Mouse (Mus musculus): ENCODE measurements around the gene Atp4a. TPM values are rescaled to one million over a fixed set of nuclear protein-coding genes. Genes with fewer than 3 reads are reported as not detected.

Gene Atp4a
- 0.09 and 0.40 TPM in 2 replicates for polyA plus RNA-seq (2015; fragmentation: Nextera tagmentation; extraction: Ambion mirVana)

- WGBS = 77% methylated on average over 3 of the region's 3 CpGs
- Histone ChIP-seq H3K9me3 (no peaks in the 10 kb centered on the region), H3K4me2 (replicated peaks) (no peak within 1 kb of the TSS), H3K36me3 (no peaks in the 10 kb centered on the region), H3K4me1 (peaks cover 3% of the 10 kb centered on the region; the same call in 1 of the 2 replicates), H3K4me3 (no peak within 1 kb of the TSS), H3K9ac (no peak within 1 kb of the TSS), H3K27ac (no peak within 1 kb of the TSS), H3K27me3 (peaks cover 30% of the 10 kb centered on the region)
- no peak for ATAC-seq (ENCODE audit: low FRiP score, low read depth)
Observed at GRCm38 (mm10) chr7:30711942-30712341, at the start of gene Atp4a. Gene Atp4a, plus strand, starts transcription at chr7:30712209.

- peaks cover 12% of the 10 kb centered on the region for H3K4me1 ChIP-seq
- peak within 1 kb of the TSS; percentile 84 for H3K9ac ChIP-seq
- peak; percentile 90 for ATAC-seq (ENCODE audit: low FRiP score, low read depth)
- H3K9me3 ChIP-seq = no peaks in the 10 kb centered on the region
- H3K27me3 ChIP-seq = no peaks in the 10 kb centered on the region
- under 1% methylated on average over 34 of the region's 34 CpGs for WGBS
- peaks cover 22% of the 10 kb centered on the region for H3K36me3 ChIP-seq
- peak within 1 kb of the TSS; percentile 74 for H3K4me3 ChIP-seq
- peak within 1 kb of the TSS; percentile 28; the same call in 1 of the 2 replicates for H3K27ac ChIP-seq
- peak within 1 kb of the TSS; percentile 80 for H3K4me2 ChIP-seq (replicated peaks)
Observed at GRCm38 (mm10) chr7:30664529-30665200, 47.3 kb upstream of the Atp4a start, which contains the start of gene Haus5. Gene Haus5, minus strand, starts transcription at chr7:30664994.

GRCm38 (mm10) chr7:30665321-30665720 lies 46.7 kb upstream of the Atp4a start:
- H3K9me3 ChIP-seq = no peaks in the 10 kb centered on the region
- ATAC-seq (ENCODE audit: low FRiP score, low read depth) = 0 out of 2 replicates have a peak, but pooled peaks have one; percentile 35
- 8% methylated on average over 11 of the region's 11 CpGs for WGBS
- peak overlapping the region; percentile 28; the same call in 1 of the 2 replicates for H3K27ac ChIP-seq
- H3K36me3 ChIP-seq = peaks cover 16% of the 10 kb centered on the region
- H3K4me2 ChIP-seq (replicated peaks) = peak overlapping the region; percentile 80
- peaks cover 12% of the 10 kb centered on the region for H3K4me1 ChIP-seq
- peak overlapping the region; percentile 74 for H3K4me3 ChIP-seq
- no peaks in the 10 kb centered on the region for H3K27me3 ChIP-seq
- peak overlapping the region; percentile 84 for H3K9ac ChIP-seq

GRCm38 (mm10) chr7:30669229-30669628 lies 42.8 kb upstream of the Atp4a start:
- Histone ChIP-seq H3K9me3 (no peaks in the 10 kb centered on the region), H3K36me3 (no peaks in the 10 kb centered on the region), H3K4me1 (peaks cover 8% of the 10 kb centered on the region), H3K9ac (no peak overlapping the region), H3K4me2 (replicated peaks) (no peak overlapping the region), H3K4me3 (no peak overlapping the region), H3K27me3 (no peaks in the 10 kb centered on the region), H3K27ac (no peak overlapping the region)
- no peak for ATAC-seq (ENCODE audit: low FRiP score, low read depth)
- 42% methylated on average over 3 of the region's 3 CpGs for WGBS

GRCm38 (mm10) chr7:30671480-30671879 lies 40.5 kb upstream of the Atp4a start, which contains the start of gene Pmis2:
Gene Pmis2, minus strand, starts transcription at chr7:30671605.
- no peak for ATAC-seq (ENCODE audit: low FRiP score, low read depth)
- WGBS = 68% methylated on average over 9 of the region's 9 CpGs
- H3K27ac ChIP-seq = no peak within 1 kb of the TSS

GRCm38 (mm10) chr7:30678263-30678975 lies 33.6 kb upstream of the Atp4a start:
- WGBS = 65% methylated on average over 5 of the region's 5 CpGs
- Histone ChIP-seq H3K9me3 (peaks cover 5% of the 10 kb centered on the region; the same call in 1 of the 2 replicates), H3K27me3 (0 out of 2 replicates have a peak, but pooled peaks cover 3% of the 10 kb centered on the region), H3K27ac (no peak overlapping the region), H3K4me2 (replicated peaks) (no peak overlapping the region), H3K36me3 (no peaks in the 10 kb centered on the region), H3K9ac (no peak overlapping the region), H3K4me3 (no peak overlapping the region), H3K4me1 (no peaks in the 10 kb centered on the region)
- ATAC-seq (ENCODE audit: low FRiP score, low read depth) = no peak

More at GRCm38 (mm10) chr7:30671480-30671879, 40.5 kb upstream of the Atp4a start, which contains the start of gene Pmis2:
- Histone ChIP-seq H3K4me1 (no peaks in the 10 kb centered on the region), H3K9ac (no peak within 1 kb of the TSS), H3K9me3 (no peaks in the 10 kb centered on the region), H3K4me3 (no peak within 1 kb of the TSS), H3K27me3 (no peaks in the 10 kb centered on the region), H3K36me3 (no peaks in the 10 kb centered on the region), H3K4me2 (replicated peaks) (no peak within 1 kb of the TSS)

- no peak overlapping the region for H3K27ac ChIP-seq
- no peak overlapping the region for H3K4me2 ChIP-seq (replicated peaks)
- WGBS = 50% methylated on average over 5 of the region's 5 CpGs
Observed at GRCm38 (mm10) chr7:30681897-30682296, 30.1 kb upstream of the Atp4a start.

GRCm38 (mm10) chr7:30683425-30683824 lies 28.6 kb upstream of the Atp4a start:
- peaks cover 2% of the 10 kb centered on the region; the same call in 1 of the 2 replicates for H3K9me3 ChIP-seq
- ATAC-seq (ENCODE audit: low FRiP score, low read depth) = no peak
- no peak overlapping the region for H3K9ac ChIP-seq
- no peaks in the 10 kb centered on the region for H3K4me1 ChIP-seq
- H3K4me2 ChIP-seq (replicated peaks) = no peak overlapping the region
- peaks cover 26% of the 10 kb centered on the region for H3K27me3 ChIP-seq
- no peaks in the 10 kb centered on the region for H3K36me3 ChIP-seq
- H3K27ac ChIP-seq = no peak overlapping the region
- WGBS = 81% methylated on average over 2 of the region's 2 CpGs
- no peak overlapping the region for H3K4me3 ChIP-seq

More at GRCm38 (mm10) chr7:30681897-30682296, 30.1 kb upstream of the Atp4a start:
- Histone ChIP-seq H3K4me3 (no peak overlapping the region), H3K4me1 (no peaks in the 10 kb centered on the region), H3K36me3 (no peaks in the 10 kb centered on the region), H3K9me3 (peaks cover 5% of the 10 kb centered on the region; the same call in 1 of the 2 replicates), H3K9ac (no peak overlapping the region), H3K27me3 (peaks cover 11% of the 10 kb centered on the region)
- ATAC-seq (ENCODE audit: low FRiP score, low read depth) = no peak

GRCm38 (mm10) chr7:30688325-30688724 lies 23.7 kb upstream of the Atp4a start:
- H3K4me3 ChIP-seq = no peak overlapping the region
- H3K9me3 ChIP-seq = no peaks in the 10 kb centered on the region
- H3K4me2 ChIP-seq (replicated peaks) = no peak overlapping the region
- no peaks in the 10 kb centered on the region for H3K36me3 ChIP-seq
- no peak overlapping the region for H3K27ac ChIP-seq
- no peak for ATAC-seq (ENCODE audit: low FRiP score, low read depth)
- no peak overlapping the region for H3K9ac ChIP-seq
- peaks cover 23% of the 10 kb centered on the region for H3K27me3 ChIP-seq
- no peaks in the 10 kb centered on the region for H3K4me1 ChIP-seq
- 71% methylated on average over 6 of the region's 6 CpGs for WGBS

- Histone ChIP-seq H3K4me3 (no peak overlapping the region), H3K36me3 (no peaks in the 10 kb centered on the region), H3K27ac (no peak overlapping the region), H3K9ac (no peak overlapping the region), H3K9me3 (no peaks in the 10 kb centered on the region), H3K4me1 (no peaks in the 10 kb centered on the region), H3K27me3 (no peaks in the 10 kb centered on the region), H3K4me2 (replicated peaks) (no peak overlapping the region)
- ATAC-seq (ENCODE audit: low FRiP score, low read depth) = no peak
- WGBS = 59% methylated on average over 5 of the region's 5 CpGs
Observed at GRCm38 (mm10) chr7:30698101-30698500, 13.9 kb upstream of the Atp4a start.

GRCm38 (mm10) chr7:30698589-30698988 lies 13.4 kb upstream of the Atp4a start, which contains the start of gene 2200002J24Rik:
Gene 2200002J24Rik, plus strand, starts transcription at chr7:30698926.
- no peak within 1 kb of the TSS for H3K4me3 ChIP-seq
- H3K27me3 ChIP-seq = no peaks in the 10 kb centered on the region
- 41% methylated on average over 9 of the region's 9 CpGs for WGBS
- H3K9me3 ChIP-seq = no peaks in the 10 kb centered on the region
- no peaks in the 10 kb centered on the region for H3K4me1 ChIP-seq
- no peak for ATAC-seq (ENCODE audit: low FRiP score, low read depth)
- no peak within 1 kb of the TSS for H3K9ac ChIP-seq
- no peak within 1 kb of the TSS for H3K4me2 ChIP-seq (replicated peaks)
- H3K27ac ChIP-seq = no peak within 1 kb of the TSS
- no peaks in the 10 kb centered on the region for H3K36me3 ChIP-seq
